Mouse (Mus musculus) heart, embryonic 10.5 days (tissue): ENCODE data around the gene Smim24. TPM values are rescaled to one million over a fixed set of nuclear protein-coding genes. Genes with fewer than 3 reads are reported as not detected.
A peak's percentile ranks its signal among the peaks of the same experiment; 100 is the strongest.

ENCODE experiments used
- DNase-seq: peaks from one replicate; pipeline ENCODE4 v3.0.0-alpha.2; 2017; ENCODE audit warnings: low spot score
- H3K27ac ChIP-seq: fragments of 300-500 bp; sonication (generic); 2 replicates; pipeline ENCODE4 v1.5.1; 2016; ENCODE audit warnings: mild to moderate bottlenecking
- H3K27me3 ChIP-seq: fragments of 300-500 bp; sonication (generic); 2 replicates; pipeline ENCODE4 v1.6.1; 2016; ENCODE audit warnings: mild to moderate bottlenecking; ENCODE audit not compliant: poor library complexity, insufficient read depth, severe bottlenecking
- H3K36me3 ChIP-seq: fragments of 300-500 bp; sonication (generic); 2 replicates; pipeline ENCODE4 v1.6.1; 2016; ENCODE audit warnings: mild to moderate bottlenecking, moderate library complexity
- H3K4me1 ChIP-seq: fragments of 300-500 bp; sonication (generic); 2 replicates; pipeline ENCODE4 v1.6.1; 2016; ENCODE audit warnings: mild to moderate bottlenecking
- H3K4me3 ChIP-seq: fragments of 300-500 bp; sonication (generic); 2 replicates; pipeline ENCODE4 v1.5.1; 2016; ENCODE audit warnings: mild to moderate bottlenecking, moderate library complexity
- H3K9me3 ChIP-seq: fragments of 300-500 bp; sonication (generic); 2 replicates; pipeline ENCODE4 v1.6.1; 2016; ENCODE audit warnings: mild to moderate bottlenecking, moderate library complexity
- WGBS: fragments of 180-500 bp; shearing (Covaris S2); methylation state at CpG from one replicate; pipeline ENCODE4 v1.1.7; 2016; 5-methylcytosine and 5-hydroxymethylcytosine counted together
- polyA plus RNA-seq: library from polyadenylated mRNA; unstranded; fragments of >200 nt; fragmentation: Nextera tagmentation; extraction: Ambion mirVana; gene quantifications from 2 replicates; pipeline ENCODE4 v1.2.1, GENCODE M21; 2016

The Smim24 gene
- polyA plus RNA-seq, 1 experiment from 2014 or later = 4.0 TPM

DNA sequence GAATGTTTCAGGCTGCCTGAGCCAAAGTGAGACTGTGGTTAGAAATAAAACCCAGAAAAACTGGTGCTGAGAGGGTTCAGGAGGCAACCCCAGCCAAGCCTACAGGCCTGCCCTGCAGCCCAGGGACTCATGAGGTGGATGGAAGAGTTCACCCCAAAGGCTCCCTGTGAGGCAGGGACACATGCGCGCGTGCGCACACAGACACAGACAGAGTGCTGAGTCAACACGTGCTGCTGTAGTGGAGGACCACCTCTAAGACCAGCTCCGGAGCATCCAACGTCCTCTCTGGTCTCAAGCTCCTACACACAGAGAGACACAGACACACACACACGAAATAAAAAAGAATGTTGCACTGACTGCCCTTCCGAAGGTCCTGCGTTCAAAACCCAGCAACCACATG, 17.5 kb upstream of the Smim24 start:
- Histone ChIP-seq H3K4me1 (peaks cover 35% of the 10 kb centered on the region), H3K9me3 (no peaks in the 10 kb centered on the region), H3K27me3 (no peaks in the 10 kb centered on the region), H3K36me3 (peaks cover 55% of the 10 kb centered on the region), H3K27ac (no peak overlapping the region), H3K4me3 (no peak overlapping the region)
- no peak for DNase-seq
- 95% methylated on average over 10 of the region's 10 CpGs for WGBS

DNA sequence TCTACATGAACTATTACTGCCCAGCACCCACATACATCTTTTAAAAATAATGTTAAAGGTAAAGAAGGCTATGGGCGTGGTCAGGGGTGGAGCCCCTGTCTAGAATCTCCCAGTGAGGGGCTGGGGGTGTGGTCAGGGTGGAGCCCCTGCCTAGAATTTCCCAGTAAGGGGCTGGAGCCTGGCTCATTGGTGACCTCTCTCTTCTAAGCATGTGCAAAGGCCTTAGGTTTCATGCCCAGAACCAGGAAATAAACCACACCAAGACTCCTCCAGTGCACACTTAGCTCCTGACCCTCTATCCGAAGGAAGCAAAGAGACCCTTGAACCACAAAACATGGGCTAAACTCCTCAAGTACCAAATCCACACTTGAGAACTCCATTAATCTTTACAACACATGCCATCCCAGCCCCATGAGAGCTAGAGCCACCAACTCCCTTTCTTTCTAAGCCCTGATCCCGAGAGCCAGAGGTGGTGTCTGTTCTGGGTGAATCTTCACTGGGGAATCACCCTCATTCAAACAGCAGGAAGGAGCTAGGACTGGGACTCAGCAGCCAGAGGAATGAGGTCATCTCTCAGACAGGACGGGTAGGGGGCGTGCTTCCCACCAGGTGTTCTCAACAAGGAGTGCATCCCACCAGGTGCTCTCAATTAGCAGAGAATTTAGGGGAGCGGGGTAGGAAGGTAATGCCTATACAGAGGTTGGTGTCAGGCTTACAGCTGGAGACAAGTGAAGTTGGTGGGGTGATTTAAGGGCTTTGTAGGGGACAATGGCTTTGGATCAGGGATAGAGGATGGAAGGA, 16.1 kb upstream of the Smim24 start:
- Histone ChIP-seq H3K4me1 (peaks cover 40% of the 10 kb centered on the region), H3K27ac (peak overlapping the region; percentile 98), H3K9me3 (no peaks in the 10 kb centered on the region), H3K36me3 (peaks cover 40% of the 10 kb centered on the region), H3K4me3 (peak overlapping the region; percentile 94), H3K27me3 (no peaks in the 10 kb centered on the region)
- WGBS = 35% methylated on average over 6 of the region's 6 CpGs
- no peak for DNase-seq

DNA sequence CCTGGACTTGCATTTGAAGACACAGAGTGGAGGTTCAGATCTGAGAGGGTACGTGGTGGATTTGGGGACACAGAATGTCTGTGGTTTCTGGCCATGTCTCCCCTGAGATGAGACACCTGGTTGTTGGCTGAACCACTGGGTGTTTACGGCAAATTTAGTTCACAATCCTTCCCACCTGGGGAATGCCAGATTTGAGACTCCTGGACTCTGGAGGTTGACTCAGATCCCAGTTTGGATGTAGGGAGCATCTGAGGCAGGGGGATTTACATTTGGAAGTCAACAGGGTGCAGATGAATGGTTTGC, 15.5 kb upstream of the Smim24 start:
- Histone ChIP-seq H3K27me3 (no peaks in the 10 kb centered on the region), H3K4me1 (peaks cover 44% of the 10 kb centered on the region), H3K9me3 (no peaks in the 10 kb centered on the region), H3K36me3 (peaks cover 35% of the 10 kb centered on the region), H3K4me3 (peak overlapping the region; percentile 94), H3K27ac (peak overlapping the region; percentile 98)
- DNase-seq = no peak
- WGBS = 57% methylated on average over 2 of the region's 2 CpGs

DNA sequence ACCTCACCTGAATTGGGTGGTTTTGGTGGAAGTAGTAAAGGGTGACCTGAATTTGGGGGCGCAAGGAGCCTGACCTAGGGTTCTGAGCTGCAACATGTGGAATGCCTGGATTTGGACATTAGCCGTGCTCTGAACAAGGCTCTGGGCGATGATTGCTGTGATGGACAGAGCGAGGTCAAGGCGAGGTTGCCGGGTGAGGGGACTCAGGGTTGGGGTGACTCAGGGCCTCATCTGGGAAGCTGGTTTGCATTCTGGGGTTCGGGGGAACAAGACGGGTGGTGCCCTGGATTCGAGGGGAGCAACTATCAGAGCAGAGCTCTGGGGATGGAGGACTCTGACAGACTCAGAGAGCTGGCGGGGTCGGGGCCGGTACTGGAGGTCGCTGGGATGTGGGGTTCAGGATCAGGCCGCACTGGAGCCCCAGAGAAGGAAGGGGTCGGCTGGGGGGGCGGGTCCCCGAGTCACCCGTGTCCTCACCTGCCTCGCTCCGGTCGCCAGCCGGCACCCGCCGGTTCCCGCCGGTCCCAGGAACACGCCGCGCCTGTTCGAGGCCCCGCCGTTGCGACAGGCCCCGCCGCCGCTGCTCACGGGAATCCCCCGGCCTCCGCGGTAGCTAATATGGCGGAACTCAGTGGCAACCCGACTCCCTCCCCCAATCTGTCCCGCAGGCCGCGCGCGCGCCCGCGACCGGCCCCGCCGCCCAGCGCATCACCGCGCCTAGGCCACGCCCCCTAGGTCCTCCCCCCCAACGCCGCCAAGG, 14.9 kb upstream of the Smim24 start, which contains the start of gene Fzr1:
Fzr1 (minus strand) TSS at position 724 of the 760 bp plus-strand sequence.
- Histone ChIP-seq H3K27me3 (no peaks in the 10 kb centered on the region), H3K4me3 (peak within 1 kb of the TSS; percentile 94), H3K4me1 (peaks cover 40% of the 10 kb centered on the region), H3K36me3 (peaks cover 29% of the 10 kb centered on the region), H3K27ac (peak within 1 kb of the TSS; percentile 98), H3K9me3 (no peaks in the 10 kb centered on the region)
- 1% methylated on average over 59 of the region's 59 CpGs for whole genome bisulfite sequencing
- no peak for DNase-seq

GRCm38 (mm10) chr10:81378553-81379182, 14.2 kb upstream of the Smim24 start:
- Histone ChIP-seq H3K36me3 (peaks cover 22% of the 10 kb centered on the region), H3K9me3 (no peaks in the 10 kb centered on the region), H3K27me3 (no peaks in the 10 kb centered on the region), H3K4me1 (peaks cover 34% of the 10 kb centered on the region), H3K4me3 (peak overlapping the region; percentile 94), H3K27ac (peak overlapping the region; percentile 98)
- WGBS = under 1% methylated on average over 46 of the region's 46 CpGs
- peak; percentile 100 for DNase-seq

- Histone ChIP-seq H3K36me3 (peaks cover 17% of the 10 kb centered on the region), H3K4me1 (peaks cover 33% of the 10 kb centered on the region), H3K4me3 (peak overlapping the region; percentile 94), H3K27me3 (no peaks in the 10 kb centered on the region), H3K27ac (peak overlapping the region; percentile 98), H3K9me3 (no peaks in the 10 kb centered on the region)
- WGBS = 58% methylated on average over 3 of the region's 3 CpGs
- no peak for DNase-seq
Observed at GRCm38 (mm10) chr10:81379183-81379553, 13.7 kb upstream of the Smim24 start.

GRCm38 (mm10) chr10:81379809-81380378, 13.0 kb upstream of the Smim24 start:
- Histone ChIP-seq H3K36me3 (peaks cover 13% of the 10 kb centered on the region), H3K4me1 (peaks cover 34% of the 10 kb centered on the region), H3K4me3 (no peak overlapping the region), H3K9me3 (no peaks in the 10 kb centered on the region), H3K27ac (peak overlapping the region; percentile 22; the same call in 1 of the 2 replicates), H3K27me3 (no peaks in the 10 kb centered on the region)
- WGBS = 94% methylated on average over 6 of the region's 6 CpGs
- DNase-seq = no peak

- H3K4me1 ChIP-seq = peaks cover 38% of the 10 kb centered on the region
- H3K27me3 ChIP-seq = no peaks in the 10 kb centered on the region
- no peaks in the 10 kb centered on the region for H3K9me3 ChIP-seq
- no peak overlapping the region for H3K4me3 ChIP-seq
- peaks cover 15% of the 10 kb centered on the region for H3K36me3 ChIP-seq
- H3K27ac ChIP-seq = peak overlapping the region; percentile 65; the same call in 1 of the 2 replicates
- DNase-seq = no peak
- 55% methylated on average over 5 of the region's 5 CpGs for WGBS
Observed at GRCm38 (mm10) chr10:81382039-81382438, 10.8 kb upstream of the Smim24 start.

- Histone ChIP-seq H3K27ac (peak within 1 kb of the TSS; percentile 93), H3K4me3 (peak within 1 kb of the TSS; percentile 96), H3K27me3 (no peaks in the 10 kb centered on the region), H3K4me1 (peaks cover 36% of the 10 kb centered on the region), H3K9me3 (no peaks in the 10 kb centered on the region), H3K36me3 (peaks cover 34% of the 10 kb centered on the region)
- peak; percentile 99 for DNase-seq
- 6% methylated on average over 54 of the region's 54 CpGs for WGBS
Observed at GRCm38 (mm10) chr10:81383802-81384604, 8.8 kb upstream of the Smim24 start, which contains the start of the genes Dohh and Gm48551. Dohh (plus strand) TSS chr10:81384428. Gm48551 (plus strand) TSS chr10:81384466.

GRCm38 (mm10) chr10:81384605-81384982, 8.3 kb upstream of the Smim24 start:
- Histone ChIP-seq H3K4me3 (peak overlapping the region; percentile 96), H3K36me3 (peaks cover 40% of the 10 kb centered on the region), H3K27me3 (no peaks in the 10 kb centered on the region), H3K27ac (peak overlapping the region; percentile 93), H3K9me3 (no peaks in the 10 kb centered on the region), H3K4me1 (peaks cover 38% of the 10 kb centered on the region)
- DNase-seq = no peak
- WGBS = under 1% methylated on average over 19 of the region's 19 CpGs

DNA sequence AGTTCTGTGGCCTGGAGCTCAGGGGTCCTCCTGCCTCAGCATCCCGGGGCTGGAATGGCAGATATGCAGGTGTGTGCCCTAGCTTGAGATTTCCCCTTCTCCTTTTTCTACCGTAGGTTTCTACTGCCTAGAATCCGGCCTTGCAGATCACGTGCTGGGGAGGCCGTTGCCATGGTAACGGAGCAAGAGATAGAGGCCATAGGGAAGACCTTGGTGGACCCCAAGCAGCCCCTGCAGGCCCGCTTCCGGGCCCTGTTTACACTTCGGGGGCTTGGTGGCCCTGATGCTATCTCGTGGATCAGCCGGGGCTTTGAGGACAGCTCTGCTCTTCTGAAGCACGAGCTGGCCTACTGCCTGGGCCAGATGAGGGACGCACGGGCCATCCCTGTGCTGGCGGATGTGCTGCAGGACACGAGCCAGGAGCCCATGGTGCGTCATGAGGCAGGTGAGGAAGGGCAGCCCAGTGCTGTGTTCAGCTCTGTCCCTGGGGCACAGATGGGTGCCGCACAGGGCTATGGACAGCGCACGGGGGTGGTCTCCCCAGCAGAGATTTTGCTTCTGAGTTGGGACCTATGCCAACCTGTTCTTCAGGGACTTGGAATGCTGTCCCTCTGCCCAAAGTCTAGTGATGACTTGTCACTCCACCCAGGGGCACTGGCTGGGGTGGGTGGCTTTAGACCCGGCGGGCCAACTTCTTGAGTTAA, 7.1 kb upstream of the Smim24 start:
- H3K36me3 ChIP-seq = peaks cover 43% of the 10 kb centered on the region
- WGBS = 81% methylated on average over 22 of the region's 22 CpGs
- H3K4me3 ChIP-seq = peak overlapping the region; percentile 96

More for the DNA sequence above, 7.1 kb upstream of the Smim24 start:
- Histone ChIP-seq H3K4me1 (peaks cover 47% of the 10 kb centered on the region), H3K9me3 (no peaks in the 10 kb centered on the region), H3K27me3 (no peaks in the 10 kb centered on the region), H3K27ac (0 out of 2 replicates have a peak overlapping the region, but pooled peaks have one; percentile 93)
- DNase-seq = no peak
